9 mouse cellular contexts compared by ENCODE assay signal in the genomic region with DNA sequence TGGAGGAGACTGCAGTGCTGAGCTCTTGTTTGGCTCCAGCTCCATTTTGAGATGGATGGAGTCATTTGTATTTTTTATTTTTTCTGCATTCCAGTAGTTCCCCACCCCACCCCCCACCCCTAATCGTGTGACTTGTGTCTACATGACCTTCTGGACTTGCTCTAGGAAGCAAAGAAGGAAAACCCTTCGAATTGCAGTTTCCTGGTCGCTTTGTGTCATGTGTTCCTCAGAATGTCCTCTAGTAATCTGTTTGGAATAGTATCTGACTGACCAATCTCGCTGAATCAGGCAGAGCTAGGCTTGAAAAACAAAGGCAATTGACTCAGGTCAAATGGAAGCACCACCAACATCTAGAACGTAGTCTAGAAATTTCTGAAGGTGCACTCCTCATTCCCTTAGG.
"Had no signal": no experiment of that assay in that cellular context is flagged by ENCODE, and none has a peak within 500 bp of the region (broad histone marks: within the 10 kb centered on the region; RNA-seq: fewer than 3 reads in every experiment).

No protein-coding gene starts in this region.

- H3K4me3 ChIP-seq: left cerebral cortex, adult 2 months; limb, embryonic 10.5 days; liver, embryonic 15.5 days; midbrain, embryonic 12.5 days; stomach, embryonic 15.5 days had no signal

- H3K9me3 ChIP-seq: limb, embryonic 10.5 days; liver, embryonic 15.5 days; midbrain, embryonic 12.5 days; stomach, embryonic 15.5 days had no signal

- H3K9ac ChIP-seq: liver, embryonic 15.5 days; midbrain, embryonic 12.5 days; stomach, embryonic 15.5 days had no signal

- DNase-seq: kidney, adult 18-20 months; right cerebral cortex, postnatal 14 days; thymus, postnatal 4 days had no signal

- H3K4me2 ChIP-seq: liver, embryonic 15.5 days; midbrain, embryonic 12.5 days; stomach, embryonic 15.5 days had no signal

- H3K27ac ChIP-seq: kidney, postnatal 0 days; left cerebral cortex, adult 2 months; limb, embryonic 10.5 days; liver, embryonic 15.5 days; midbrain, embryonic 12.5 days; stomach, embryonic 15.5 days had no signal

- H3K27me3 ChIP-seq: liver, embryonic 15.5 days; midbrain, embryonic 12.5 days; stomach, embryonic 15.5 days had no signal

- H3K36me3 ChIP-seq: liver, embryonic 15.5 days; stomach, embryonic 15.5 days had no signal

- H3K4me1 ChIP-seq: liver, embryonic 15.5 days had no signal
